Mouse (Mus musculus) bone marrow, adult 2 months (tissue): ENCODE results near the gene Gm813. TPM values are rescaled to one million over a fixed set of nuclear protein-coding genes. Genes with fewer than 3 reads are reported as not detected.

ENCODE experiments used
- H3K27ac ChIP-seq: fragments of 200-500 bp; 2 replicates; pipeline ENCODE4 v1.5.1; 2012; ENCODE audit warnings: low read depth, mild to moderate bottlenecking, control low read depth, inconsistent platforms, low read length; ENCODE audit not compliant: control insufficient read depth, poor library complexity, insufficient read depth
- H3K4me1 ChIP-seq: fragments of 200-500 bp; 2 replicates; pipeline ENCODE4 v1.6.1; 2011; ENCODE audit warnings: low read length; ENCODE audit not compliant: control insufficient read depth, insufficient read depth
- H3K4me3 ChIP-seq: fragments of 200-500 bp; replicated peaks from 2 replicates; pipeline ENCODE3; 2011; ENCODE audit warnings: mild to moderate bottlenecking, low read depth, low read length, control low read depth; ENCODE audit not compliant: control insufficient read depth
- CTCF ChIP-seq: fragments of 200-500 bp; IDR thresholded peaks from 2 replicates; pipeline ENCODE4 v1.5.1; 2011; ENCODE audit warnings: low read length, control low read depth; ENCODE audit not compliant: control insufficient read depth, insufficient read depth
- POLR2A ChIP-seq: fragments of 200-500 bp; IDR thresholded peaks from 2 replicates; pipeline ENCODE4 v1.6.1; 2011; ENCODE audit warnings: low read depth, mild to moderate bottlenecking, control low read depth, low read length, borderline replicate concordance; ENCODE audit not compliant: control insufficient read depth
- WGBS: fragments of 180-500 bp; shearing (Covaris S2); methylation state at CpG from one replicate; pipeline ENCODE4 v1.1.7; 2018; 5-methylcytosine and 5-hydroxymethylcytosine counted together
- polyA plus RNA-seq: library from polyadenylated mRNA; stranded (reverse); fragments of >200 nt; gene quantifications from 2 replicates; pipeline ENCODE4 v1.2.4, GENCODE M21; 2011; ENCODE audit warnings: low replicate concordance; ENCODE audit not compliant: missing spikeins, insufficient read depth, insufficient read length

Gene Gm813
- polyA plus RNA-seq, 1 experiment = not detected

GRCm38 (mm10) chr16:58603831-58604230, 12.9 kb downstream of the Gm813 start:
- WGBS = 65% methylated on average over 2 of the region's 2 CpGs
- no peaks in the 10 kb centered on the region; the same call in 1 of the 2 replicates for H3K4me1 ChIP-seq

DNA sequence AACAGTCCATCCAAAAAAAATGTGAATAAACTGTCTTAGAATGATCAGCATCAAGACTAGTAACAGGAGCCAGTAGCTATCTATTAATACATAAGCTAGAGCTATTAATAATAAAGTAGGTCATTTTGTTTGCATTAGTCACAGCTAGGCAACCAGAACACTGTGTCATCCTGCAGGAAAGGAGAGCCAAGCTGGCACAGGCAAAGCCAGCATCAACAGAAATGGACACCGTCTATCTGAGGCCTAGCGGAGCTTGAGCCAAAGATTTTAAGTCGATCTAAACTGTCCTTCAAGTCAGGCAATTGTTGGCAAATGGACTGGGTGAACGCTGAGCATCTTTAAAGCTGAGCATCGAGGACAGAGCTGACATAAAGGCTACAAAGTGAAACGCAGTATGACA, 15.9 kb downstream of the Gm813 start:
- TF ChIP-seq CTCF (no peak), POLR2A (no peak)
- 88% methylated on average over 6 of the region's 6 CpGs for WGBS
- Histone ChIP-seq H3K4me1 (no peaks in the 10 kb centered on the region; the same call in 1 of the 2 replicates), H3K27ac (no peak overlapping the region), H3K4me3 (no peak overlapping the region)

More at GRCm38 (mm10) chr16:58603831-58604230, 12.9 kb downstream of the Gm813 start:
- Histone ChIP-seq H3K27ac (no peak overlapping the region), H3K4me3 (no peak overlapping the region)
- no peak for TF ChIP-seq CTCF
- TF ChIP-seq POLR2A = no peak

GRCm38 (mm10) chr16:58591299-58591698, 25.5 kb downstream of the Gm813 start:
- H3K4me1 ChIP-seq = no peaks in the 10 kb centered on the region
- WGBS = 80% methylated on average over 3 of the region's 3 CpGs
- H3K4me3 ChIP-seq = no peak overlapping the region
- TF ChIP-seq POLR2A (no peak), CTCF (no peak)
- no peak overlapping the region for H3K27ac ChIP-seq

- H3K27ac ChIP-seq = no peak overlapping the region
- TF ChIP-seq CTCF (no peak), POLR2A (no peak)
- no peaks in the 10 kb centered on the region for H3K4me1 ChIP-seq
- H3K4me3 ChIP-seq = no peak overlapping the region
Measured at GRCm38 (mm10) chr16:58589444-58589843, 27.3 kb downstream of the Gm813 start.

DNA sequence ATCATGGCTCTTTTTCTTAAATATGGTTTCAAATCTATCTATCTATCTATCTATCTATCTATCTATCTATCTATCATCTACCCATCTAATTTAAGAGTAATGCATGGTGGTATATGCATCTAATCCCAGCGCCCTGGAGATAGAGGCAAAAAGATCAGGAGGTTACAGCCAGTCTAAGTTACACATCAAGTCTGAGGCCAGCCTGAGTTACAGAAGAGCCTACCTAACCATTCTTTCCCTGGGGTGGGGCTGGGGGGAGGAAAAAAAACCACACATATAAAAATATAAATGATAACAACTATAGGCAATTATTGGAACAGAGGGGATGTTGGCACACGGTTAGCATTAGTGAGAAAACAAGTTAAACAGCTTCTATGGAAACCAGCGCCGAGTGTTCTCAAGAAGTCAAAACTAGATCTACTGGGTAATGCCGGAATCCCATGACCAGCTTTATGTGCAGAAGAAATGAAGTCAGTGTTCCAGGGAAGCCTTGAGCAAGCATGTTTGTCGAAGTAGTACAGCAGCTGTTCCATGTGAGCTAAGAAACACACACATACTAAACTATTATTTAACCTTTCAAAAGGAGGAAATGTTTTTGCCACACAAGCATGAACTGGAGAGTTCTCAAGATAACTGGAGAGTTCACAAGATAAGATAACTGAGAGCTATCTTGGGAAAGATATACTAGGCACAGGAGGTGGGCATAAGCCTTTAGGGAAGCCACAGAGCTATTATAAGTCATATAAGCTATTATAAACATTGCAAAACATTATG, 42.6 kb downstream of the Gm813 start:
- WGBS = 75% methylated on average over 6 of the region's 6 CpGs
- H3K27ac ChIP-seq = no peak overlapping the region
- H3K4me3 ChIP-seq = no peak overlapping the region
- H3K4me1 ChIP-seq = no peaks in the 10 kb centered on the region
- TF ChIP-seq POLR2A = no peak
- TF ChIP-seq CTCF = no peak

- Histone ChIP-seq H3K27ac (no peak overlapping the region), H3K4me1 (no peaks in the 10 kb centered on the region), H3K4me3 (no peak overlapping the region)
- TF ChIP-seq CTCF (no peak), POLR2A (no peak)
Measured at GRCm38 (mm10) chr16:58570694-58571264, 46.0 kb downstream of the Gm813 start.

Other genes with a start within 250 kb of the Gm813 start
- 1.0 and 10.4 TPM in 2 replicates for gene Dcbld2, start 208.5 kb downstream of the Gm813 start, polyA plus RNA-seq
- 34.9 and 49.0 TPM in 2 replicates for gene St3gal6, start 92.7 kb downstream of the Gm813 start, polyA plus RNA-seq
- not detected in 2 replicates for gene E330017A01Rik, start 21.8 kb upstream of the Gm813 start, polyA plus RNA-seq
- gene Cpox, start 53.3 kb upstream of the Gm813 start, polyA plus RNA-seq = 68.6 and 121 TPM in 2 replicates
- gene Gpr15, start 102.1 kb upstream of the Gm813 start, polyA plus RNA-seq = 0.79 TPM in 1 of 2 replicates, not detected in the other
- gene Cldnd1, start 110.9 kb upstream of the Gm813 start, polyA plus RNA-seq = 5.3 and 5.4 TPM in 2 replicates
- gene Olfr172, start 146.2 kb upstream of the Gm813 start, polyA plus RNA-seq = not detected in 2 replicates
- not detected in 2 replicates for gene Olfr173, start 183.3 kb upstream of the Gm813 start, polyA plus RNA-seq
- gene Olfr175-ps1, start 209.8 kb upstream of the Gm813 start, polyA plus RNA-seq = not detected in 2 replicates